Mouse (Mus musculus) thymus, adult 2 months (tissue): ENCODE measurements around the gene Mcur1. TPM values are rescaled to one million over a fixed set of nuclear protein-coding genes. Genes with fewer than 3 reads are reported as not detected.

ENCODE experiments used
- DNase-seq: peaks from one replicate; pipeline ENCODE4 v3.0.0; 2021
- H3K27ac ChIP-seq: fragments of 200-500 bp; 2 replicates; pipeline ENCODE4 v1.5.1; 2012; ENCODE audit warnings: low read length, control low read depth; ENCODE audit not compliant: control insufficient read depth, insufficient read depth
- H3K27me3 ChIP-seq: fragments of 200-500 bp; 2 replicates; pipeline ENCODE4 v1.6.1; 2012; ENCODE audit warnings: mild to moderate bottlenecking, low read length, moderate library complexity, mixed read lengths; ENCODE audit not compliant: control insufficient read depth, insufficient read depth
- H3K36me3 ChIP-seq: fragments of 200-500 bp; 2 replicates; pipeline ENCODE4 v1.6.1; 2012; ENCODE audit warnings: mild to moderate bottlenecking, low read length, moderate library complexity; ENCODE audit not compliant: control insufficient read depth, insufficient read depth
- H3K4me1 ChIP-seq: fragments of 200-500 bp; replicated peaks from 2 replicates; pipeline ENCODE4 v1.6.1; 2012; ENCODE audit warnings: low read length; ENCODE audit not compliant: control insufficient read depth, insufficient read depth
- H3K4me3 ChIP-seq: fragments of 200-500 bp; 2 replicates; pipeline ENCODE4 v1.5.1; 2012; ENCODE audit warnings: mild to moderate bottlenecking, low read length, control low read depth, moderate library complexity; ENCODE audit not compliant: control insufficient read depth, insufficient read depth
- CTCF ChIP-seq: fragments of 200-500 bp; IDR thresholded peaks from 2 replicates; pipeline ENCODE4 v1.5.1; 2012; ENCODE audit warnings: mild to moderate bottlenecking, control low read depth, low read length, moderate library complexity, borderline replicate concordance; ENCODE audit not compliant: control insufficient read depth, poor library complexity, insufficient read depth; ENCODE audit errors: extremely low read depth
- POLR2A ChIP-seq: fragments of 200-500 bp; IDR thresholded peaks from 2 replicates; pipeline ENCODE4 v1.6.1; 2012; ENCODE audit warnings: mild to moderate bottlenecking, low read length, control low read depth, moderate library complexity; ENCODE audit not compliant: control insufficient read depth, poor library complexity, insufficient read depth; ENCODE audit errors: extremely low read depth
- WGBS: fragments of 180-500 bp; shearing (Covaris S2); methylation state at CpG from one replicate; pipeline ENCODE4 v1.1.7; 2018; 5-methylcytosine and 5-hydroxymethylcytosine counted together
- polyA plus RNA-seq: library from polyadenylated mRNA; depleted of rRNA; stranded (reverse); fragments of >200 nt; gene quantifications from 2 replicates; pipeline ENCODE4 v1.2.3, GENCODE M21; 2012

Gene Mcur1
- polyA plus RNA-seq, 1 experiment, result 18.0 TPM

DNA sequence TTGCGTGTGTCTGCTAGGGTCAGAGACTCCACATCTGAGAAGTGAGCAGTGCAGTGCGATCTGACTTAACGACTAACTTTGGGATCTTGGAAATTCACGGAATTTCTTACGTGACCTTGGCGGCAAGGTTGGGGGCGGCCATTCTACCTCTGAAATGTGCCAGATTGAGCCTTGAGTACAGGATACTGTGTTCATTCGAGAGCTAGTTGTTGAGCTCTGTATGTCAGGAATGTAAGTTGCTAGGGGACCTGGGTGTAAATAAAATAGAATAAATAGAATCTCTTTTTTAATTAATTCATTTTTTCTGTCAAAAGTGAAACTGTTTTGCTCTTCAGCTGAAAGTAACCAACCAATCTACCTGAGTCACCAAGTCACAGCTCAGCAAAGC is 32.7 kb upstream of the Mcur1 start:
- 72% methylated on average over 8 of the region's 8 CpGs for WGBS
- H3K27ac ChIP-seq, result no peak overlapping the region
- no peaks in the 10 kb centered on the region for H3K4me1 ChIP-seq
- TF ChIP-seq POLR2A, result no peak
- TF ChIP-seq CTCF, result no peak
- no peak for DNase-seq
- H3K4me3 ChIP-seq, result no peak overlapping the region
- H3K27me3 ChIP-seq, result no peaks in the 10 kb centered on the region
- no peaks in the 10 kb centered on the region for H3K36me3 ChIP-seq

DNA sequence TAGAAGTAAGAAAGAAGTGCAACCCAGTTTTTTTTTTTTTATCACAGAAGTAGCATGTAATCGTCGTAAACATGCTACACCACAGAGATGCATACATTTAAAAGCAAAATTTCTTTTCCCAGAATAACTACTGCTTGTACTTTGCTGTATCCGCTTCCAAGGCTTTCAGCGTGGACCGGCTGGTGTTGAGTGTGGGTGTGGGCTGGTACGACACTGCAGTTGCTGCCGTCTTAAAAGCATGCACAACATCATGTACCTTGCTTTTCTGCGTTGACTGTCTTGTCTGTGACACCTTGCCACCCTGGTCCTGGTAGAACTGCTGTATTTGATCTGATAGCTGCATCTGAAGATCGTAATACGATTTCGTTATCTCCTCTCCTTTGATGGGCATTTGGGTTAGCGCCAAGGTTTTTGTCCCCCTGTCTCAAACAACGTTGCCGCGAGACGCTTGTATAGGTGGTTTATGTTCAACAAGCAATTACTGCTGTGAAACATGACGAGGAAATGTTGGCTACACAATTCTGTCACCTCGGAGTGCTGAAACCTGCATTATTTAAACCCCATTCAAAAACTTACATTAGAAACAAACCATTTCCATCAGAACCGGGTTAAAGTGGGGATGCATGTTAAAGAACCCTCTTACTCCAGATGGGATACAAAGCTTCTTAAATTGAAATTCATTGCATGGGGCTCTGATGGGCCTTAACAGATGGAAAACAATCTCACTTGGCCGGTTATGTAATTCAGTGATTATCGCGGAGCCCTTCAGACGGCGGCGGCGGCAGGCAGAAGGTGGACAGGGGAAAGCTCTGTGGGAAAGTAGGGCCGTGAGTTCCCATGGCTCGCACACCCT is 32.1 kb upstream of the Mcur1 start:
- H3K27ac ChIP-seq, result no peak overlapping the region
- H3K27me3 ChIP-seq, result no peaks in the 10 kb centered on the region
- H3K36me3 ChIP-seq, result no peaks in the 10 kb centered on the region
- WGBS, result 84% methylated on average over 28 of the region's 28 CpGs
- H3K4me3 ChIP-seq, result no peak overlapping the region
- DNase-seq, result no peak
- no peak for TF ChIP-seq POLR2A
- TF ChIP-seq CTCF, result no peak
- no peaks in the 10 kb centered on the region for H3K4me1 ChIP-seq

DNA sequence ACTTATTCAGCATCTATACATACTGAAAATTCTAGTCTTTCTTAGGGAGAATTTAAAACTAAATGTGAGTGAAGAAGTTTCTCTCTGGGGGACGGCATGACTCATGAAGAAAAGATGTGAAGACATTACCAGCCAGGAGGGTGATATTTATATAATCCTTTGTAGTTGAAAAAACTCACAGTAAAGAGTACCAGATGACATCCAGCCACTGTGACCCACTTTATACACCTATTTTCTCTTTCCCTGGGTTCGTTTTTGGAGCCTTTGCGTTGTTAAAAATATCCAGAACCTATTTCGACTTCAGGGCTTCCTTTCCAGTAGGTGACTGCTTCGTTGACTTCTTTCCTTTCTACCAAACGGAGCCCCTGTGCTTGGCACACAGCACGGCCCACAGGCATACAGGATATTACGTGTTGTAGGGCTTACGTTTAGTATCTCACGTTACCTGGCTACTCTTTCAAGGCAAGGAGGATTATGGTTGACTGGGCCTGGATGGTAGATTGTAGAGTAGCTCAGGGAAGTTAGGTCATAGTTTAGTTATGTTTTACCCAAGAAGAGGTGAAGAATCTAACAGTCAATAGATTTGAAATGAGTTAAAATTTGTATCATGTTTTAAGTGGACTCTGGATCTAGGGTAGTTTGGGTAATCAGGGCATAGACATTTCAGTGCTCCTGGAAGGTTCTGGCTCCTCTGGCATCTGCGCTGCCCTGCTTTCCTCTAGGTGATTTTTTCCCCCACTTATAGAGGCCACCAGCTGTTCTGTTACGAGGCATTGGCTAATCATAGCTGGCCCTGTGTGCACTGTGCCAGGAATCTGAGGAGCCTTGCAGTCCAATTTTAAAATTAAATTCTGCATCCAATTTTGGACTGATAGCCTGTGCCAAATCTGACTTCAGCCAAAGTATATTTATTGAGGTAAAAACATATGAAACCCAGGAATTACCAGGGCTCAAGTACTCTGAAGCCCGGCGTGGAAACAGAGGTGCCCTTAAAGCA is 28.2 kb upstream of the Mcur1 start:
- DNase-seq, result no peak
- H3K36me3 ChIP-seq, result no peaks in the 10 kb centered on the region
- H3K4me3 ChIP-seq, result no peak overlapping the region
- H3K4me1 ChIP-seq, result no peaks in the 10 kb centered on the region
- 91% methylated on average over 14 of the region's 14 CpGs for WGBS
- no peak overlapping the region for H3K27ac ChIP-seq
- no peaks in the 10 kb centered on the region for H3K27me3 ChIP-seq
- TF ChIP-seq POLR2A, result no peak
- TF ChIP-seq CTCF, result no peak

DNA sequence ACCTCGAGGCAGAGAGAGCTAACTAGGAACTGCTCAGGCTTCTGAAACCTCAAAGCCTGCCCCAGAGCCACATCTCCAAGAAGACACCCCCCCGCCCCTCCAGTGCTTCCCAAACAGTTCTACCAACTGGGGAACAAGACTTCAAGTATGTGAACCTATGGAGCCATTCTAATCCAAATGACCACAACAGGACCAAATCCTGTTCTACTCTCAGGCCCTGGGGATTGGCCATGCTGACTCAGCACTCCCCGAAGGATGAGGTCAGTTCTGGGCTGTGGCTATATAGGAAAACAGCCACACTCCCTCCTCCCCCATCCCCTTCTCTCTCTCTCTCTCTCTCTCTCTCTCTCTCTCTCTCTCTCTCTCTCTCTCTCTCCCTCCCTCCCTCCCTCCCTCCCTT is 27.0 kb upstream of the Mcur1 start:
- Histone ChIP-seq H3K4me3 (no peak overlapping the region), H3K36me3 (no peaks in the 10 kb centered on the region), H3K27ac (no peak overlapping the region), H3K4me1 (no peaks in the 10 kb centered on the region), H3K27me3 (no peaks in the 10 kb centered on the region)
- no peak for DNase-seq
- TF ChIP-seq POLR2A (no peak), CTCF (no peak)
- 94% methylated on average over 3 of the region's 3 CpGs for WGBS

DNA sequence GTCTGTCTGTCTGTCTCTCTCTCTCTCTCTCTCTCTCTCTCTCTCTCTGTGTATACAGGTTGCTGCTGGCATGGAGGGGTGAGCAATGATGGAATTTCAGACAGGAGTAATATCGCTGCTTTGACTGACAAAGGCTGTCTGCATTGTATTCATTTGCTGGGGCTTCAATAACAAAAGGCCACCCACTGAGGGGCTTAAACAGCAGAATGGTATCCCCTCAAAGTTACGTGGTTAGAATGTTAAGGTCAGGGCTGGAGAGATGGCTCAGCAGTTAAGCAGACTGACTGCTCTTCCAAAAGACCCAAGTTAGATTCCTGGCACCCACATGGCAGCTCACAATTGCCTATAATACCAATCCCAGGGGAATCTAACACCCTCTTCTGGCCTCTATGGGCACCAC is 25.3 kb upstream of the Mcur1 start:
- H3K4me3 ChIP-seq, result no peak overlapping the region
- TF ChIP-seq POLR2A, result no peak
- no peak for TF ChIP-seq CTCF
- no peaks in the 10 kb centered on the region for H3K27me3 ChIP-seq
- WGBS, result 95% methylated on average over 2 of the region's 2 CpGs
- no peak overlapping the region for H3K27ac ChIP-seq
- no peaks in the 10 kb centered on the region for H3K36me3 ChIP-seq
- no peaks in the 10 kb centered on the region for H3K4me1 ChIP-seq
- no peak for DNase-seq

DNA sequence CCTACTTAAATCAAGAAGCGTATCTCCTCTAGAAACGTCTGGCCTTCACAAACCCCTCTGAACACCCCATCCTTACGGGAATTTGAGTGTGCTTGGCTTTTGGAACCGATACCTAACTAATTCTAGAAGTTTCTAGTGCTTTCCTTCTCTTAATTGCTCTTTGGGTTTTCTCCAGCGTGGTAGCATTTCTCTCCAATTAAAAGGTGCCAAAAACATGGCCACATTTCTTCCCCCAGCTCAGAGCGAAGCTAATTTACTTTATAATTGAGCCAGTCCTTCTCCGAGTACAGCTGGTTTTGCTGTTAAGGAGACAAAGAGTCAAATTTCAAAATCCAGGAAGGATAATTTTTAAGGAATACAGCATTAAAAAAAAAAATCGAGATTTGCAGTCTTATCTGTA is 23.5 kb upstream of the Mcur1 start:
- H3K4me1 ChIP-seq, result no peaks in the 10 kb centered on the region
- H3K36me3 ChIP-seq, result no peaks in the 10 kb centered on the region
- H3K27ac ChIP-seq, result no peak overlapping the region
- no peaks in the 10 kb centered on the region for H3K27me3 ChIP-seq
- WGBS, result 80% methylated on average over 8 of the region's 8 CpGs
- no peak overlapping the region for H3K4me3 ChIP-seq
- no peak for TF ChIP-seq POLR2A
- no peak for TF ChIP-seq CTCF
- no peak for DNase-seq
